Mouse (Mus musculus) stomach, postnatal 0 days (tissue): ENCODE measurements around the gene Capn5.

Experiments
- CTCF ChIP-seq: IDR thresholded peaks from 2 replicates; pipeline ENCODE4 v1.5.1; 2016; ENCODE audit warnings: antibody characterized with exemption, low read depth, mild to moderate bottlenecking, moderate library complexity
- EP300 ChIP-seq: optimal IDR thresholded peaks from 2 replicates; pipeline ENCODE3; 2016; ENCODE audit warnings: antibody characterized with exemption

DNA sequence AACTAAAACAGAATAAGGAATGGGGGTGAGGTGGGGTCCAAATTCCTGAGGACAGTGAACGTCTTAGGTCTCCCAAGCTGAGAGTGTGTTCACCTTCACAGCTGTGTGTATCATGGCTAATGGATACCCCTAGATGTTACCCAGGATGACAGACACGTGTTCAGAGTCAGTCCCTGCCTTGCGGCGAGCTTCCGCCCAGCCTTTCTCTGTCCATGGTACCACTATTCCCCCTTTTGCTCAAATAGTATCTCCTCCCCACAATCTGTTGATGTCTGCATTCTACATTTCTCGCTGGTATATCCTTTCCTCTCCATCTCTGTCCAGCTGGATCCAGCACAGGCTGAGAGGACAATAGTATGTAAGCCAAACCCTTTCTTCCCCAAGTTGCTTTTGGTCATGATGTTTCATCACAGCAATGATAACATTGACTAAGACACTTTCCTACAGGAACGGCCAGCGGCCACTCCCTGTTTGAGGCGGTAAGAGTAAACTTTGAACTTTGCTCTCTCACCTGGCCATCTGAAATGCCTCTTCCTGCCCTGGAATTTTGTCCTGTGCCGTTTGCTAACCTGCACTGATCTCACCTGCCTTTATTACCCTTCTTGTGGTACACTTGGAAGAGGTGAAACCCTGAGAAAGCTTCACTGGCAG is 17.2 kb upstream of the Capn5 start:
- TF ChIP-seq CTCF (no peak), EP300 (no peak)
